Mouse (Mus musculus): ENCODE data around the gene Cdk6.

- TF ChIP-seq CTCF (IDR thresholded peaks at IDR 0.05; ENCODE audit: insufficient read depth, low read length) = no peak
- no peak for TF ChIP-seq POLR2A (IDR thresholded peaks at IDR 0.05; ENCODE audit: borderline replicate concordance, extremely low read depth, low read depth, low read length)
Observed at GRCm38 (mm10) chr5:3497505-3497925, 156.2 kb downstream of the Cdk6 start.
